Mouse (Mus musculus): ENCODE data around the gene A030003K21Rik. TPM values are rescaled to one million over a fixed set of nuclear protein-coding genes. Genes with fewer than 3 reads are reported as not detected.

A030003K21Rik gene
- polyA plus RNA-seq, 1 experiment from 2014 or later = not detected

DNA sequence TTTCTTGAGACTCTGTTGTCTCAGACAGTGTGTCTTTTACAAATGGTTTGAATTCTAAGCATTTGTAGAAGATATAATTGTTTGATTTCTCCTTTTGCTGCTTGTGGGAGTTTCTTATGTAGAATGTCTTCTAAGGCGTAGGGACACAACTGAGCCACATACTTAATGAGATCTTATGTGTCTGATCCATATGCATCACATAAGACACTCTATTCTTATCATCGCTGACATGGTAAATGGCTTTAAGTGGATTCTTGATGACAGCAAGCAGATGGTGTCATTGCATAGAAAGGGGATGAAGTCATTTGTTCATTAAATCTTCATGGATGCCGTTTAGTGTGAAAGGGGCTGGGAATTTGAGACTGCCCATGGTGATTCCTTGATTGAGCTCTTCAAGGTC lies 37.3 kb downstream of the A030003K21Rik start:
- 85% methylated on average over 3 of the region's 3 CpGs for WGBS
- H3K4me2 ChIP-seq = no peak overlapping the region
- no peak for ATAC-seq (ENCODE audit: insufficient number of reproducible peaks, insufficient read depth, low FRiP score, low TSS enrichment, low read depth)

DNA sequence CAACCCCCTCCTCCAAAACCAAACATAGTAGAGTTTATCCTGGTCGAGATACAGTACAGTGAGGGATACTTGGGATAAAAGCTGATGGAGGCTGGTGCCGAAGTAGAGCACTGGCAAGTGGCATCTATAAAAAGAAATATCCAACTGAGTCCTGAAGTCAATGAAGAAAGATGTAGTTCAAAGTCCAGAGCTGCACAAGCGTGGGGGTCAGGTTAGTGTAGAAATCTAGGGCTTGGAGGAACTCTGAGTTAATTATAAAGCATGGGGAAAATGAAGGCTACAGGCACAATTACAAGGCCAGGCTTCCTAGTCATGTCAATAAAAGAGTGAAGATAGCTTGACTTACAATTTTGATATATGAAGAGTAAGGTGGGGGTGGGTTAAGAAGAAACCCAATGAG lies 42.0 kb downstream of the A030003K21Rik start:
- peaks cover 34% of the 10 kb centered on the region for H3K36me3 ChIP-seq

More for the DNA sequence above, 37.3 kb downstream of the A030003K21Rik start:
- H3K27ac ChIP-seq = no peak overlapping the region
- no peak overlapping the region for H3K9ac ChIP-seq (replicated peaks)
- no peaks in the 10 kb centered on the region for H3K9me3 ChIP-seq
- H3K4me1 ChIP-seq (replicated peaks) = no peaks in the 10 kb centered on the region
- no peak overlapping the region for H3K4me3 ChIP-seq (replicated peaks)
- H3K36me3 ChIP-seq = peaks cover 20% of the 10 kb centered on the region
- no peaks in the 10 kb centered on the region for H3K27me3 ChIP-seq

DNA sequence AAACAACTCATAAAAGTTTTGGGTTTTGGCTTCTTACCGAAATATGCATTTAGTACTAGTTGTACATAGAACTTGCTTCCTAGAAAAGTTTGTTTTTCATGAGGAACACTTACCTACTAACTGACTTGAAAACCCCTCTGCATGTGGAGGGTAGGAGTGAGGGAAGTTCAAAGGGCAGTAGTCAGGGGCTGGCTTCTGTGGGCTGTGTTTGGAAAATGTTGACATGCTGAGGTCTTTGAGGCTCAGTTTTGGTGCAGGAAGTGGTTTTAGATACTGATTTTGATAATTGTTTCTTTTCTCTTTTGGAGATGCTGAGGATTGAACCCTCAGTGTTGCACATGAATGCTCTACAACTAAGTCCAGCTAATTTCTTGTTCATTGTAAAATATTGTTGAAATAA lies 42.6 kb downstream of the A030003K21Rik start:
- H3K4me3 ChIP-seq (replicated peaks) = no peak overlapping the region
- no peak for ATAC-seq (ENCODE audit: insufficient number of reproducible peaks, insufficient read depth, low FRiP score, low TSS enrichment, low read depth)
- H3K4me1 ChIP-seq (replicated peaks) = no peaks in the 10 kb centered on the region
- no peak overlapping the region for H3K4me2 ChIP-seq
- no peaks in the 10 kb centered on the region for H3K27me3 ChIP-seq
- no peaks in the 10 kb centered on the region for H3K9me3 ChIP-seq
- peaks cover 34% of the 10 kb centered on the region for H3K36me3 ChIP-seq
- no peak overlapping the region for H3K9ac ChIP-seq (replicated peaks)
- no peak overlapping the region for H3K27ac ChIP-seq
- WGBS = 94% methylated on average over 1 of the region's 1 CpGs

More for the DNA sequence above, 42.0 kb downstream of the A030003K21Rik start:
- H3K4me1 ChIP-seq (replicated peaks) = no peaks in the 10 kb centered on the region
- H3K4me3 ChIP-seq (replicated peaks) = no peak overlapping the region
- 92% methylated on average over 3 of the region's 3 CpGs for WGBS
- ATAC-seq (ENCODE audit: insufficient number of reproducible peaks, insufficient read depth, low FRiP score, low TSS enrichment, low read depth) = no peak
- H3K4me2 ChIP-seq = no peak overlapping the region
- no peak overlapping the region for H3K27ac ChIP-seq
- no peaks in the 10 kb centered on the region for H3K27me3 ChIP-seq
- H3K9me3 ChIP-seq = no peaks in the 10 kb centered on the region
- H3K9ac ChIP-seq (replicated peaks) = no peak overlapping the region

DNA sequence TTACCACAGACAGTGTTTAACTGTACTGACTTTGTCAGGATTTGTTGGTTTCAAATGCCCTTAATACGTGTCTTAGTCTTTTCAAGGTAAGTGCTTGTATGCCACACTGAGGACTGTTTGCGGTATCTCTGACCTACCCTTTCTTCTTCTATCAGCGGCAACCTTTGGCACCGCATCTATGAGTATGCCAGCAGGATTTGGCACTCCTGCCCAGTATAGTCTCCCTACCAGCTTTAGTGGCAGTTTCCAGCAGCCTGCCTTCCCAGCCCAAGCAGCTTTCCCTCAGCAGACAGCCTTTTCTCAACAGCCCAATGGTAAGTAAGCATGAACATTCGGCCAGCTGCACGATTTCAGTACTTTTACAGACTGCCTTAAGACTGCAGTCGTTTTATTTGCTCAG lies 49.9 kb downstream of the A030003K21Rik start:
- H3K4me1 ChIP-seq (replicated peaks) = no peaks in the 10 kb centered on the region
- H3K27ac ChIP-seq = no peak overlapping the region
- peaks cover 46% of the 10 kb centered on the region for H3K36me3 ChIP-seq
- no peak for ATAC-seq (ENCODE audit: insufficient number of reproducible peaks, insufficient read depth, low FRiP score, low TSS enrichment, low read depth)
- no peak overlapping the region for H3K9ac ChIP-seq (replicated peaks)
- H3K9me3 ChIP-seq = no peaks in the 10 kb centered on the region
- 96% methylated on average over 7 of the region's 7 CpGs for WGBS
- H3K27me3 ChIP-seq = no peaks in the 10 kb centered on the region
- no peak overlapping the region for H3K4me3 ChIP-seq (replicated peaks)
- no peak overlapping the region for H3K4me2 ChIP-seq

Other genes starting within 250 kb of the A030003K21Rik start
- 210 and 228 TPM in 2 replicates for gene Mff, start 218.5 kb downstream of the A030003K21Rik start, polyA plus RNA-seq (2016; fragmentation: Nextera tagmentation; extraction: Ambion mirVana)
- 0.23 TPM in 1 of 2 replicates, not detected in the other for gene Tm4sf20, start 174.9 kb downstream of the A030003K21Rik start, polyA plus RNA-seq (2016; fragmentation: Nextera tagmentation; extraction: Ambion mirVana)
- not detected in 2 replicates for gene Gm47791, start 172.1 kb downstream of the A030003K21Rik start, polyA plus RNA-seq (2016; fragmentation: Nextera tagmentation; extraction: Ambion mirVana)
- gene Agfg1, start 103.9 kb downstream of the A030003K21Rik start, polyA plus RNA-seq (2016; fragmentation: Nextera tagmentation; extraction: Ambion mirVana) = 35.9 and 37.6 TPM in 2 replicates
- gene A030005L19Rik, start 30.1 kb downstream of the A030003K21Rik start, polyA plus RNA-seq (2016; fragmentation: Nextera tagmentation; extraction: Ambion mirVana) = not detected in 2 replicates
- not detected in 2 replicates for gene A030014E15Rik, start 18.5 kb downstream of the A030003K21Rik start, polyA plus RNA-seq (2016; fragmentation: Nextera tagmentation; extraction: Ambion mirVana)
- not detected in 2 replicates for gene Gm6217, start 12.0 kb downstream of the A030003K21Rik start, polyA plus RNA-seq (2016; fragmentation: Nextera tagmentation; extraction: Ambion mirVana)
- gene Gm7544, start 12.6 kb upstream of the A030003K21Rik start, polyA plus RNA-seq (2016; fragmentation: Nextera tagmentation; extraction: Ambion mirVana) = not detected in 2 replicates
- not detected in 2 replicates for gene Gm47955, start 16.9 kb upstream of the A030003K21Rik start, polyA plus RNA-seq (2016; fragmentation: Nextera tagmentation; extraction: Ambion mirVana)
- not detected in 2 replicates for gene Gm47959, start 57.2 kb upstream of the A030003K21Rik start, polyA plus RNA-seq (2016; fragmentation: Nextera tagmentation; extraction: Ambion mirVana)
- gene Slc19a3, start 95.1 kb upstream of the A030003K21Rik start, polyA plus RNA-seq (2016; fragmentation: Nextera tagmentation; extraction: Ambion mirVana) = 0.19 and 0.44 TPM in 2 replicates
- gene Krtap28-10, start 99.1 kb upstream of the A030003K21Rik start, polyA plus RNA-seq (2016; fragmentation: Nextera tagmentation; extraction: Ambion mirVana) = not detected in 2 replicates
- not detected in 2 replicates for gene Gm47969, start 101.5 kb upstream of the A030003K21Rik start, polyA plus RNA-seq (2016; fragmentation: Nextera tagmentation; extraction: Ambion mirVana)
- gene A030005K14Rik, start 116.0 kb upstream of the A030003K21Rik start, polyA plus RNA-seq (2016; fragmentation: Nextera tagmentation; extraction: Ambion mirVana) = not detected in 2 replicates
- not detected in 2 replicates for gene Krtap28-13, start 117.5 kb upstream of the A030003K21Rik start, polyA plus RNA-seq (2016; fragmentation: Nextera tagmentation; extraction: Ambion mirVana)
- gene Ccl20, start 173.4 kb upstream of the A030003K21Rik start, polyA plus RNA-seq (2016; fragmentation: Nextera tagmentation; extraction: Ambion mirVana) = not detected in 2 replicates
- not detected in 2 replicates for gene Daw1, start 216.4 kb upstream of the A030003K21Rik start, polyA plus RNA-seq (2016; fragmentation: Nextera tagmentation; extraction: Ambion mirVana)